Mouse (Mus musculus) embryonic facial prominence, embryonic 11.5 days (tissue): ENCODE measurements around the gene Pard3. TPM values are rescaled to one million over a fixed set of nuclear protein-coding genes. Genes with fewer than 3 reads are reported as not detected.

Source experiments
- ATAC-seq: fragments of 200-750 bp; cut with Nextera tagmentation; replicated peaks from 2 replicates; pipeline ENCODE4 v1.8.0; 2017; ENCODE audit warnings: low read depth; ENCODE audit not compliant: insufficient number of reproducible peaks, low FRiP score, low TSS enrichment
- DNase-seq: peaks from one replicate; pipeline ENCODE4 v3.0.0-alpha.2; 2015; ENCODE audit warnings: low spot score
- H3K27ac ChIP-seq: fragments of 300-500 bp; sonication (generic); replicated peaks from 2 replicates; pipeline ENCODE4 v1.5.1; 2014; ENCODE audit warnings: mild to moderate bottlenecking, low read depth, low read length, control low read depth
- H3K27me3 ChIP-seq: fragments of 300-500 bp; sonication (generic); 2 replicates; pipeline ENCODE4 v1.6.1; 2014; ENCODE audit warnings: mild to moderate bottlenecking, low read length, moderate library complexity, mixed read lengths; ENCODE audit not compliant: control insufficient read depth, insufficient read depth
- H3K36me3 ChIP-seq: fragments of 300-500 bp; sonication (generic); replicated peaks from 2 replicates; pipeline ENCODE4 v1.6.1; 2014; ENCODE audit warnings: low read depth, mild to moderate bottlenecking, low read length, moderate library complexity, mixed read lengths; ENCODE audit not compliant: control insufficient read depth, insufficient read depth
- H3K4me1 ChIP-seq: fragments of 300-500 bp; sonication (generic); 2 replicates; pipeline ENCODE4 v1.6.1; 2014; ENCODE audit warnings: low read length, mixed read lengths; ENCODE audit not compliant: control insufficient read depth, insufficient read depth
- H3K4me2 ChIP-seq: fragments of 300-500 bp; sonication (generic); 2 replicates; pipeline ENCODE4 v1.6.1; 2014; ENCODE audit warnings: low read depth, mild to moderate bottlenecking, control low read depth, low read length, moderate library complexity
- H3K4me3 ChIP-seq: fragments of 300-500 bp; sonication (generic); 2 replicates; pipeline ENCODE4 v1.5.1; 2014; ENCODE audit warnings: low read depth, low read length, control low read depth
- H3K9ac ChIP-seq: fragments of 300-500 bp; sonication (generic); replicated peaks from 2 replicates; pipeline ENCODE4 v1.6.1; 2014; ENCODE audit warnings: mild to moderate bottlenecking, control low read depth, low read length
- H3K9me3 ChIP-seq: fragments of 300-500 bp; sonication (generic); replicated peaks from 2 replicates; pipeline ENCODE4 v1.6.1; 2016; ENCODE audit warnings: mild to moderate bottlenecking, low read length, inconsistent platforms, mixed read lengths; ENCODE audit not compliant: control insufficient read depth
- WGBS: fragments of 180-500 bp; shearing (Covaris S2); extraction: QIAGEN DNeasy Blood & Tissue Kit; methylation state at CpG from one replicate; pipeline ENCODE4 v1.1.7; 2014; 5-methylcytosine and 5-hydroxymethylcytosine counted together
- polyA plus RNA-seq: library from polyadenylated mRNA; unstranded; fragments of >200 nt; fragmentation: Nextera tagmentation; extraction: Ambion mirVana; gene quantifications from 2 replicates; pipeline ENCODE4 v1.2.1, GENCODE M21; 2014

The Pard3 gene
- polyA plus RNA-seq, 1 experiment from 2014 or later, result 34.5 TPM

DNA sequence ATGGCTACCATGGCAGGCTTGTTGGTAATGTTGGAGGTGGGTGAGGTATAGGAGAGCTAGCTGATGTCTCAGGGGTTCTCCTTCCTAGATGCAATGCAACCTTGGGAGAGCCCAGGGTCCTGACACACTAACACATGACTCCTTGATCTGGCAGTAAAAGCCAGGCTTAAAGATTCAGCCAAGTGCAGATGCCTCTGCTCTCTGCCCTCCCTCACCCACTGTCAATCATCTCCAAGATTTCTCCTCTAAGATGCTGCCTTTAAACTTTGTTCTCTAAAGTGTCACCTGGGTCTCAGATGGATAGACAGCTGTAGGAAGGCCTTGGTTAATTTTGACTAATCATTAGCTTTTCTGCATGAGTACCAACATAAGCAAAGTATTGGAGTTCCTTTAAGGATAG, 125.0 kb downstream of the Pard3 start:
- no peak overlapping the region for H3K4me3 ChIP-seq
- no peaks in the 10 kb centered on the region for H3K27me3 ChIP-seq
- no peak overlapping the region for H3K9ac ChIP-seq
- no peak overlapping the region for H3K27ac ChIP-seq
- H3K9me3 ChIP-seq, result no peaks in the 10 kb centered on the region
- no peak for DNase-seq
- no peak for ATAC-seq
- H3K4me2 ChIP-seq, result no peak overlapping the region
- no peaks in the 10 kb centered on the region for H3K36me3 ChIP-seq
- no peaks in the 10 kb centered on the region; the same call in 1 of the 2 replicates for H3K4me1 ChIP-seq

DNA sequence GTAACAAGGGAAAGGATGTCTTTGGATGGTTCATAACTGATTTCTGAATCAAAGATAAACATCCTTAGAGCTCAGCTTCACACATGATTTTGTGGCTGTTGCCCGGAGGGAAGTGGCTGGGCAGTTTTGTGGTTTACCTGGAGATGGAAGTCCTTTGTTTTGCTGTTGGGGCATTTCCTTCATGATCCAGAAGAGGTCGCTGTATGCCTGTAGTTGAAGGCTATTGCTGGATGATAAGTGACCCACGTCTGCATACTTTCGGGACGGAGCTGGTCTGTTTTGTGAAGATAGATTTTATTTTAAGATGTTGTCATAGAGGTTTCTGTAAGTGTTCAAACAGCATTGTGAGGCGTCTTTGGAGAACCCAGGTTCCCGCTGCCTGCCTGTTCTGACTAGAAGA, 126.7 kb downstream of the Pard3 start:
- Histone ChIP-seq H3K9ac (no peak overlapping the region), H3K4me3 (no peak overlapping the region), H3K4me2 (no peak overlapping the region), H3K27me3 (no peaks in the 10 kb centered on the region), H3K4me1 (no peaks in the 10 kb centered on the region), H3K9me3 (no peaks in the 10 kb centered on the region), H3K27ac (no peak overlapping the region), H3K36me3 (no peaks in the 10 kb centered on the region)
- DNase-seq, result peak; percentile 71
- ATAC-seq, result no peak
- 50% methylated on average over 7 of the region's 7 CpGs for WGBS

DNA sequence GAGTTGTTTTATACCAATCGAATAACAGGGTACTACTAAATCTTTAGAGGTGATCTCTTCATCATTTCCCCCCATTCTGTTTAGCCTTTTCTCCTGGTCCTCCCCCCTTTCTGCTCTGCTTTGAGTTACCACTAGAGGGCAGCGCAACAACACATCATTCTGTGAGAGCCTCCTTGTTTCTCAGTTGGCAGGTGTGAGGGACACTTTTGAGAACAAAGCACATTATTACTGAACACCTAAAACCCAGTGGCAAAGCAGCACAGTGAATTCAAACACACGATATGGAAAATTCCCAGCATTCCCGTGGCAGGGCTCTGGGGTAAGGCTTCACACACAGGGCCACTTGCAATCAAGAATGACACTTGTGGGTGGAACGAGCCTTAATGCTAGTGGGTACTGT, 127.7 kb downstream of the Pard3 start:
- no peaks in the 10 kb centered on the region for H3K4me1 ChIP-seq
- no peak overlapping the region for H3K9ac ChIP-seq
- ATAC-seq (no peak), DNase-seq (peak; percentile 73)
- no peak overlapping the region for H3K27ac ChIP-seq
- H3K9me3 ChIP-seq, result no peaks in the 10 kb centered on the region
- H3K27me3 ChIP-seq, result no peaks in the 10 kb centered on the region
- H3K4me2 ChIP-seq, result no peak overlapping the region
- no peaks in the 10 kb centered on the region for H3K36me3 ChIP-seq
- 49% methylated on average over 5 of the region's 5 CpGs for WGBS
- H3K4me3 ChIP-seq, result no peak overlapping the region

DNA sequence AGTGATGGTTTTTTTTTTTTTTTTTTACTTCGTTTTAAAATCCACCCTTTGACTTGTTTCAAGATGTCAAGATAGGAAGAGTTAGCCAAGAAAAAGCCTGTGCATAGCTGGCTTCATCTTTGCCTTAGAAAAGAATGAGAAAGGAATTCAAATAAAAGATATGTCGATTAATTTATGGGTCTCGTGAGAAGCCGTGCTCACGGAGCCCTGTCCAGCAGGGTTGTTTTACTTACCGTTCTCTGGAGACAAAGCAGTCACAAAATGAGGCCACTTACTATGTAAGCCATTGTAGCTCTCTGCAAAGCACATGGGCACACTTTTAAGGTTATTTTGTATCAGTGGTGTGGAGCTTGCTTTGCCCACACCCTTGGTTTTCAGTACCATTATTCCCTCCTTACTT, 128.1 kb downstream of the Pard3 start:
- WGBS, result 76% methylated on average over 6 of the region's 6 CpGs
- H3K27ac ChIP-seq, result no peak overlapping the region
- H3K9me3 ChIP-seq, result no peaks in the 10 kb centered on the region

DNA sequence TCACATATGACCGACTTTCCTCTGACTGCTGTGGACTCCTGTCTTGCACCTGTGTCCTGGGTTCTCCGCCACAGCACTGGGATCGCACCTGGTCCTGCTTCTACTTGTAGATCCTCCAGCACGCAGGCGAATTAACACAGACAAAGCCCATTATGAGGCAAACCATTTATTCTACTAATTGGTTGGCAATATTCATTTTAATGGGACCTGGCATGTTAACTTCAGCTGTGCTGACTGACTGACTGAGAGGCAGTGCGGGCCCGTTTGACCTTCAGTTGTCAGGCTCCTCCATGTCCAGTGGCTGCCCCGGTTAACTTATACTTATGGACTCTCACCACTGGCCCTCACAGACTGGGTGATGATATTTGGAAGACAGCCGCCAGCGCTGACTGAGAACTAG, 128.6 kb downstream of the Pard3 start:
- no peak for DNase-seq
- Histone ChIP-seq H3K4me1 (no peaks in the 10 kb centered on the region), H3K36me3 (no peaks in the 10 kb centered on the region), H3K27me3 (no peaks in the 10 kb centered on the region), H3K4me2 (no peak overlapping the region), H3K27ac (no peak overlapping the region), H3K9ac (no peak overlapping the region), H3K4me3 (no peak overlapping the region), H3K9me3 (no peaks in the 10 kb centered on the region)
- 80% methylated on average over 10 of the region's 10 CpGs for WGBS
- ATAC-seq, result no peak

More for the DNA sequence above, 128.1 kb downstream of the Pard3 start:
- Histone ChIP-seq H3K4me2 (no peak overlapping the region), H3K27me3 (no peaks in the 10 kb centered on the region), H3K4me1 (no peaks in the 10 kb centered on the region), H3K9ac (no peak overlapping the region), H3K4me3 (no peak overlapping the region), H3K36me3 (no peaks in the 10 kb centered on the region)
- ATAC-seq, result no peak
- DNase-seq, result no peak

DNA sequence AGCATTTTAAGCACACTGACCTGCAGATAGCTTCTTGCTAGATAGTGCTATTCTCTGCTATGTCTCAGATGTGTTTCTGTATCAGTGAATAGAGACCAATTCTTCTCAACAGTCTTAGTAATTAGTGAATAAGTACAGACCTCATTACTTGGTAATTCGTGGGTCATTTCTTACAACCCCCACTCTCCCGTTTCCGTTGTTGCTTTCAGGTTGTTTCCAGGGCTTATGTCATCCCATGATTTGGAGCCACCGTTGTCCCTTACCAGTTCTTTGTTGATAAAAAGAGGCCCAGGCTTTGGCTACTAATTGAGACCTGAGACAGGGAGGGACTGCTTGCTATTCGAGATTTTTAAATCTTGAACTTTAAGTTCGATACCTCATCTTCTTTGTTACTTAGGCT, 129.7 kb downstream of the Pard3 start:
- Histone ChIP-seq H3K27me3 (no peaks in the 10 kb centered on the region), H3K4me1 (no peaks in the 10 kb centered on the region), H3K4me2 (no peak overlapping the region), H3K4me3 (no peak overlapping the region), H3K36me3 (no peaks in the 10 kb centered on the region), H3K27ac (no peak overlapping the region), H3K9ac (no peak overlapping the region), H3K9me3 (no peaks in the 10 kb centered on the region)
- WGBS, result 69% methylated on average over 6 of the region's 6 CpGs
- ATAC-seq (no peak), DNase-seq (no peak)

DNA sequence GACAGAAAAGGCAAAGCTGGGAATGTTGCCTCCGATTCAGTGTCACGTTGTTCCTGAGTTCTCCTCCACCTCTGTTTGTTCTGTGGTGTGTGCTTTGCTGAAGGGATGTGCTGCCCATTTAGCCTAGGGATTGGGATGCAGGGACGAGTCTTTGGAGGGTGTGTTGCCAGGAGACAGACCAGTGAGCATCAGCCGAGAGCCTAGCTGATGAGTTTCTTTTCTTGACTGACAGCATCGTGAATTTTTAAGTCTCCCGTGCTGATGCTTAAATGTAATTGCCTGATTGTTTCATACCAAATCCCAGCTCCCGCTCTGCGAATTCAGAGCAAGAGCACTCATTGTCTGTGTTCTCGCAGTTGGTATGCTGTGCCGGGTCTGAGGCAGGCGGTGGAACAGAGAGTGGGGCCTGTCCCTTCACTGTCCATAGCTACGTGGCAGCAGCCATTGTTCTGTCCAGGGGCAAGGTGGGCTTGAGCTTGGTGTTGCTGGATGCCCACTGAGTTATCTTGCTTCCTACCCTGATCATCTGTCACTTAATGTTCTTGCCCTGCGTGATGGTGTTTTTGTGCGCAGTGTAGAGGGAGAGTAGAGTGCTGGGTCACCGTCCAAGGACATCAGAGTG, 131.2 kb downstream of the Pard3 start:
- H3K4me2 ChIP-seq, result no peak overlapping the region
- no peaks in the 10 kb centered on the region for H3K9me3 ChIP-seq
- H3K27me3 ChIP-seq, result no peaks in the 10 kb centered on the region
- DNase-seq (no peak), ATAC-seq (no peak)
- no peak overlapping the region for H3K27ac ChIP-seq
- WGBS, result 77% methylated on average over 15 of the region's 15 CpGs
- no peak overlapping the region for H3K9ac ChIP-seq
- H3K4me1 ChIP-seq, result no peaks in the 10 kb centered on the region
- H3K36me3 ChIP-seq, result no peaks in the 10 kb centered on the region
- H3K4me3 ChIP-seq, result no peak overlapping the region

DNA sequence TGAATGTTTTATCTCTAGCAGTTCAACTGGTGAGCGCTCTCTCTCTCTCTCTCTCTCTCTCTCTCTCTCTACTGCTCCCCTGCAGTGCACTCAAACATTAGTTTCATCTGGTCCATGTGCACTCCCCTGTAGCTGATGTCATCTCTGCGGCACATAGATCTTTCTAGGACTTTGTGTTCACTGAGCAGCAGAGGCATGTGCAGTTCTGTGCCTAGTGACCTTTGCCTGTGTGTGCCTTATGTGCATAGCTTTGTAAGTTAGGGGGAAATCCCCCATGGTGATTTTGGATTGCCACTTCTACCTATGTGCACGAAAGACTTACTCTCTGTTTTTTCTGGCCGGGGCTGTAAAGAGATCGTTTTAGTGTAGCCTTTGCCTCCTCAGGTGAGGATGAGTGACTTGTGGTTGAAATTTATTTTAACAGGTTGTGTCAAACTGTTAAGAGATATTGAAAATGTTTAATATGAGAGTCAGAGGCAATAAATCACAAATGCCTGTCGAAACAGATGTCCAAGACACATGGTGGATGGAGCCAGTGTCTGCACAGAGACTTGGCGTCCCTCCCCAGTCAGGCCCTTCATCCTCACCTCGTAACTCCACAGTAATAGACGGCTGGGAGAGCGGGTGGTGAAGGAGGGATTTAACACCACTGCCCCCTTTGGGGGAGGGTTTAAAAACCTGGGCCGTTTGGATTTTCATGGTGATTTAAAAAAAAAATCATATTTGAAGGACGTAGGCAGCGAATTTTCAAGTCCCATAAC, 133.0 kb downstream of the Pard3 start:
- Histone ChIP-seq H3K9me3 (no peaks in the 10 kb centered on the region), H3K4me3 (no peak overlapping the region), H3K27ac (no peak overlapping the region), H3K4me2 (no peak overlapping the region), H3K36me3 (no peaks in the 10 kb centered on the region), H3K4me1 (no peaks in the 10 kb centered on the region), H3K9ac (no peak overlapping the region), H3K27me3 (no peaks in the 10 kb centered on the region)
- WGBS, result 69% methylated on average over 13 of the region's 13 CpGs
- DNase-seq, result no peak
- ATAC-seq, result no peak
